Mouse (Mus musculus): ENCODE data around the gene 1700123L14Rik.
"Not testable (repeated sequence)": the region's sequence is repeated elsewhere in the genome, so short reads cannot be mapped to it uniquely, and the experiment has no call there.

Gene 1700123L14Rik

DNA sequence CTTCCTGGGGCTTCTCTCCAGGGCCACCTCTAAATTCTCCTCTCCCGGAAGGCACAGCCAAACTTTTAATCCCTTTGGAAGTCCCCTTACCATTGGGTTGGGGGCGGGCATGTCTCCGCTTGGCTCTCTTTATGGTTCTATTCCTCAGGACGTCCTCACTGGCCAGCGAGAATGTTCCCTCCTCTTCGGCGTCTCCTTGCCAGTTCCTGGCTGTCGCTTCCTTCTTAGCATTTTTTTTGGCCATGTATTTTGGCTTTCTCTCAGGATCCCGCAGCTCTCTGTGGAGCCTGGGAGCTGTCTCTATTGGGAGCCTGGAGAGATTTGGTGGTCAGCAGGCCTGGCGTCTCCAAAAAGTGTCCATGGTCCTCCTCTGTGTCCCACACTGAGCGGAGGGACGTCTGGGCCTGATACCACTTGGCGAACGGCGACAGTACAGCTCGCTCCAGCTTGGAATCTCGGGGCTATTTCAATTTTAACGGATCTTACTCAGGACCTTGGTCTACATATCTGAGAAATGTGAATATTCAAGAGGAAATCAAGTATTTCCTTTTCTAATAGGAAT lies at the start of gene 1700123L14Rik:
Gene 1700123L14Rik (minus strand): TSS at position 426 of the 562 bp plus-strand sequence.
- no peak for DNase-seq (ENCODE audit: low read depth in 2 of 2, low spot score in 2 of 2)

- DNase-seq (ENCODE audit: low read depth in 2 of 2, low spot score in 2 of 2): no peak
Measured at GRCm38 (mm10) chr6:96205395-96205794, 39.4 kb upstream of the 1700123L14Rik start.

DNA sequence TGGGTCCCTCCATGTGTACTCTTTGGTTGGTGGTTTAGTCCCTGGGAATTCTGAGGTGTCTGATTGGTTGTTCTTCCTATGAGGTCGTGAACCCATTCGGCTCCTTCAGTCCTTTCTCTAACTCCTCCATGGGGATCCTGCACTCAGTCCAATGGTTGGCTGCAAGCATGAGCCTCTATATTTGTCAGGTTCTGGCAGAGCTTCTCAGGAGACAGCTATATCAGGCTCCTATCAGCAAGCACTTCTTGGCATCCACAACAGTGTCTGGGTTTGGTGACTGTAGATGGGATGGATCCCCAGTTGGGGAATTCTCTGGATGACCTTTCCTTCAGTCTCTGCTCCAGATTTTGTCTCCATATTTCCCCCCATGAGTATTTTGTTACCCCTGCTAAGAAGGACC lies 32.9 kb upstream of the 1700123L14Rik start:
- DNase-seq (ENCODE audit: low read depth in 2 of 2, low spot score in 2 of 2): not testable (repeated sequence)

DNA sequence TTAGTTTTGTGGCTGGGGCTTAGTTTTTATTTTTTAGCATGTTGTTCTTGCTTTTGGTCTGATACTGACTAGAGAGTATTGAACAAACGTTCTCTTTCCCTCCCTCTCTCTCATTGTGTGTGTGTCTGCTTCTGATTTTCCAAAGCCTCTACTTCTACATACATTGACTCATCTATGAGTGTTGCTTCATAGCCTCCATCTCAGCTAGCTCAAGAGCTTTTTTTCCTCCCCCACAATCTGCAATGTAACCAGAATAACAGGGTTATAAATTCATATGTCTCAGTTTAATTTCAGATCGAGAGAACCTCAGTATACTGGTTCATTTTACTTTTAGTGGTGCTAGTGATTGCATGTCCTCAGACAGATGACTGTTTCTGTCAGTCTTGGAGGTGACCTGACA lies 20.5 kb upstream of the 1700123L14Rik start:
- DNase-seq (ENCODE audit: low read depth in 2 of 2, low spot score in 2 of 2): no peak

GRCm38 (mm10) chr6:96183392-96183791 lies 17.3 kb upstream of the 1700123L14Rik start:
- no peak for DNase-seq (ENCODE audit: low read depth in 2 of 2, low spot score in 2 of 2)

- DNase-seq (ENCODE audit: low read depth in 2 of 2, low spot score in 2 of 2): no peak
Measured at GRCm38 (mm10) chr6:96178530-96178929, 12.5 kb upstream of the 1700123L14Rik start.

DNA sequence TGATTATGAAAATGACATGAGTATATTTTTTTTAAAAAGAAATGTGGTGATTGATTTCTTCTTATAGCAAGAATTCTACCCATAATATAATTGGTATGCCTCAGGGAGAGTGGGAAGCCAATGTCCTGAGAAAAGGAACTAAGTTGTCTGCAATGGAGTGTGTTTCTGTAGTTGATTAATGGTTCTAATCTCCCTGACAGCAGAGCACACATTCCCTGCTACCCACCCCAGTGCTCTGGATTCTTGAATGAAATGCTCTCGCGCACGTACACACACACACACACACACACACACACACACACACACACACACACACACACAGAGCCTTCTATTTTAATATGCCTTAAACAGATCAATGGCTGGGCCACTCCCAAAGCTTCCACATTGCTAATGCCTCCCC lies 7.6 kb upstream of the 1700123L14Rik start:
- DNase-seq (ENCODE audit: low read depth in 2 of 2, low spot score in 2 of 2): no peak

DNA sequence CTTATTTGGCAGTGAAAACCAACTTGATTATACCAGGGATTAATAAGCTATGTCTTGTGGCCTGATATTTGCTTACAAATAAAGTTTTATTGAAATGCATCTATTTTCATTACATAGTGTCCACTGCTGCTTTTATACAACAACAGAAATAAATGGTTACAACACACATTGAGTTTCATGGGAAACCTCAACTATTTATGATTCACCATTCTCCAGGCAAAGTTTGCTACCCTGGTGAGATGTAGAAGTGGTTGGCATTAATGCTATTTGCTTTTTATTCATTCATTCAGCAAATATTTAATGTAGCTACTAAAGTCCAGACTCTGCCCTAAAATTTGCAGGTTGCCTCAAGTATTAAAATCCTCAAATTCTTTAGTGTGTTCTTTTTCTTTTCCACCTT lies 988 bp upstream of the 1700123L14Rik start:
- DNase-seq (ENCODE audit: low read depth in 2 of 2, low spot score in 2 of 2): no peak

DNA sequence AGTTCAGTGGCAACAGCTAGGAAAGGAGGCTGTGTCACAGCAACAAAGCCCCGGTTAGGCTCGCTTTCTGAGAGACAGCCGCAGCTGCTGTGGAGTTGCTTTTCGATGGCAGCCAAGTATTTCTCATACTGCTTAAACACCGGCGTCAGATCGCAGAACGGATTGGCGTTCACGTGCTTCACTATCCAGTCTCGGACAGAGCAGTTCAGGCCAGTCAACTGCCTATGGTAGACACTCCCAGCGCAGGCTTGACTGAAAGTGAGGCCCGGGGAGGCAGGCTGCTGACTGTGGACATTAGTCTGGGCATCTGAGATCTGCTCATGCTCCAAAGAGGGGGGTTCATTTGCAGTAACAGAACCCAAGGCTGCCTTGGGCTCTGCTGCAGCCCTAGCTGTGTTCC lies 640 bp downstream of the 1700123L14Rik start:
- DNase-seq (ENCODE audit: low read depth in 2 of 2, low spot score in 2 of 2): no peak

GRCm38 (mm10) chr6:96143326-96143725 lies 22.7 kb downstream of the 1700123L14Rik start:
- no peak for DNase-seq (ENCODE audit: low read depth in 2 of 2, low spot score in 2 of 2)

- DNase-seq (ENCODE audit: low read depth in 2 of 2, low spot score in 2 of 2): no peak
Measured at GRCm38 (mm10) chr6:96116534-96117272, 49.3 kb downstream of the 1700123L14Rik start.

DNA sequence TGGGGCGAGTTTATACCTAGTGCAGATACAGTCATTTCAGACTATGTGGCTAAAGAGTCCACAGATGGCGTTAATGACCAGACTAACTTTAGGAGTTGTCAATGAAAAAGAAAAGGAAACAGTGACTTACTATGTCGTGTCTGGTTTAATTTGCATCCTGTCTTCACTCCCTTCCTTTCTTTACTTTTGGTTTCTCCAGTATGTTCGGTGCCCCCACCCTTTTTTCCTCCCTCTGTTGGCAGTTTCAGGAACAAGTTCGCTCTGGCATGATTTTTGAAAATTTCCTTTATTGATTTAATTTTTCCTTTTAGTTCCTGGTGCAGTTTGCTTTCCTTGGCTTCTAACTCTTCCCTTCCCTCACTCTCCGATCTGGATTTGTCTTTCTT lies 49.9 kb downstream of the 1700123L14Rik start:
- DNase-seq (ENCODE audit: low read depth in 2 of 2, low spot score in 2 of 2): no peak

Measured in CD8-positive naive resting alpha-beta T cell, adult 2 months (primary cell).